Comparison of ENCODE assay signal across 7 mouse cellular contexts in the genomic region with DNA sequence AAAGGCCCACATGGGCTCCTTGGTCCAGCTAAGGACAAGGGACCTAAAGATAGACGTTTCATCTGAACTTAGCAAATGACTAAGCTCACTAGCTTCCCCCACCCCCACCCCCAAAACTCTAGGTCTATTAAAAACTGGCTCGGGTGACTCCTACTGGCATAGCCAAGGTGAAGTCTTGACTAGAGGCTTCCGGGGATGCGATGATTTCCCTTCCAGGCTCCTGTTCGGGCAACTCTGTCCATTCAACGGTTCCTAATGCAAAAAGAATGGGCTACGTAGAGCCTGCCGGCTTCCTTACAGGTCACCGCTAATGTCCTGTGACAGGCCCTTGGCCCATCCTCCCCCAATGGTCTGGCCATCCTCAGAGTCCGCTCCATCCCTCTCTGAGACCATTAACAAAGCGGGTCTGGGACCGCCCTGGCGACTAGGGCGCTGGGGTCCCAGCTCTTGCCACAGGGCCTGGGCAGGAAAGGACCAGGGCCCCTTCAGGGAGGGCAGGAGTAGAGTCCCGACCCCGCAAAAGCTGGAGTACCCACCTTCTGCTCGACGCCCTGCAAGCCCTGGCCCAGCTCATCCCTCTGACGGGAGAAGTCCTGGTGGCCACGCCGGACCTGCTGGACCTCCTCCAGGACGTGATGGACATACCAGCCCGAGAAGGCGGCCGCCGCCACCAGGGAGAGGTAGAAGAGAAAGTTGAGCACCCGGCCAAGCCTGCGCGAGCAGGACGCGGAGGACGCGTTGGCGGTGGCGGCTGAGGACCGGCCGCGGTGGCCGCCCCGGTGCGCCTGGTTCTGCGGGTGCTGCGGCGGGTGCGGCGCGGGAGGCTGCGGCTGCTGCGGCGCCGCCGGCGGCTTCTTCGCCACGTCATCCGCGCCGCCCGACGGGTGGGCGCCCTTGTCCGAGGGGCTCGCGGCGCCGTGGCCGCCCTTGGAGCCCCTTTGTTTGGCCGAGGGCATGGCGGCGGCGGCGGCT. TPM values are rescaled to one million over a fixed set of nuclear protein-coding genes. Genes with fewer than 3 reads are reported as not detected.
A peak's percentile ranks its signal among the peaks of the same experiment; 100 is the strongest.
DNase-seq lines count a peak whose midpoint lies in the region; ATAC-seq and TF ChIP-seq lines count a peak whose summit lies in the region.

No protein-coding gene starts in this region.

- H3K9me3 ChIP-seq in MEL (replicated peaks; ENCODE audit: insufficient read depth, low read length), result no peaks in the 10 kb centered on the region
- H3K9me3 ChIP-seq in heart, embryonic 16.5 days (replicated peaks; ENCODE audit: control insufficient read depth, low read length), result no peaks in the 10 kb centered on the region

- no peaks in the 10 kb centered on the region for H3K79me2 ChIP-seq in MEL (ENCODE audit: control insufficient read depth, insufficient read depth, low read length, poor library complexity)
- peaks cover 51% of the 10 kb centered on the region for H3K79me2 ChIP-seq in macrophage (ENCODE audit: inconsistent target)

- H3K36me3 ChIP-seq in MEL (ENCODE audit: control insufficient read depth in 1 of 2, insufficient read depth in 2 of 2, low read length in 2 of 2), result no peaks in the 10 kb centered on the region
- H3K36me3 ChIP-seq in heart, embryonic 16.5 days (ENCODE audit: control insufficient read depth, insufficient read depth), result peaks cover 10% of the 10 kb centered on the region
- no peaks in the 10 kb centered on the region for H3K36me3 ChIP-seq in macrophage (ENCODE audit: inconsistent target)

- TF ChIP-seq POLR2A in MEL (IDR thresholded peaks at IDR 0.05; ENCODE audit: control insufficient read depth in 1 of 2, insufficient read depth in 1 of 2, low read depth in 1 of 2, low read length in 2 of 2, poor library complexity in 1 of 2), result no peak

- H3K4me2 ChIP-seq in heart, embryonic 16.5 days (ENCODE audit: low read depth, low read length), result peak overlapping the region; percentile 78

- TF ChIP-seq EP300 in MEL (IDR thresholded peaks at IDR 0.05; ENCODE audit: low read depth in 1 of 2, low read length in 2 of 2), result no peak

- no peak for DNase-seq in MEL (ENCODE audit: low read depth, low spot score)
- peak; percentile 76 for DNase-seq in brain, adult 2 months (ENCODE audit: low read depth, low spot score)
- DNase-seq in fibroblast of lung, adult 2 months (ENCODE audit: low read depth), result peak; percentile 19
- peak; percentile 35 to 74 for DNase-seq in kidney, postnatal 36 days
- DNase-seq in right cerebral cortex, postnatal 4 days, result peak; percentile 64

- H3K4me1 ChIP-seq in MEL (ENCODE audit: control insufficient read depth in 1 of 2, insufficient read depth in 2 of 2, low read length in 2 of 2), result no peaks in the 10 kb centered on the region; a peak in 3 of 4 replicates
- peaks cover 48% of the 10 kb centered on the region for H3K4me1 ChIP-seq in heart, embryonic 16.5 days (ENCODE audit: control insufficient read depth, insufficient read depth, low read length)

- no peak for TF ChIP-seq RAD21 in MEL (IDR thresholded peaks at IDR 0.05; ENCODE audit: low read depth, low read length)

- H3K9ac ChIP-seq in MEL (ENCODE audit: control insufficient read depth, low read depth, low read length, poor library complexity, severe bottlenecking), result peak overlapping the region; percentile 50
- peak overlapping the region; percentile 95 for H3K9ac ChIP-seq in heart, embryonic 16.5 days (ENCODE audit: low read length)

- ATAC-seq in heart, embryonic 16.5 days (replicated peaks; ENCODE audit: extremely low read depth, insufficient read depth, low FRiP score), result peak; percentile 19

- H3K4me3 ChIP-seq in MEL (ENCODE audit: control insufficient read depth in 1 of 2, insufficient read depth in 1 of 2, low read depth in 2 of 2, low read length in 2 of 2) (peak overlapping the region in 1 of 2 experiments; percentile 53; a peak in 2 of 4 replicates), macrophage (ENCODE audit: inconsistent target) (peak overlapping the region; percentile 45)
- H3K4me3 ChIP-seq in heart, embryonic 16.5 days (ENCODE audit: low read length), result peak overlapping the region; percentile 79

- no peak for TF ChIP-seq CTCF in MEL (IDR thresholded peaks at IDR 0.05 in 2 of 3, conservative IDR thresholded peaks at IDR 0.05 in 1 of 3; ENCODE audit: control insufficient read depth in 1 of 3, insufficient read depth in 1 of 3, low read depth in 2 of 3, low read length in 3 of 3, poor library complexity in 1 of 3, severe bottlenecking in 1 of 3)

- H3K27ac ChIP-seq in MEL (ENCODE audit: control insufficient read depth, low read depth, low read length), result no peak overlapping the region
- peak overlapping the region; percentile 95 for H3K27ac ChIP-seq in heart, embryonic 16.5 days (ENCODE audit: low read length)
- peak overlapping the region; percentile 19 for H3K27ac ChIP-seq in macrophage

- peaks cover 0 to 8% of the 10 kb centered on the region in 2 experiments; a peak in 3 of 4 replicates for H3K27me3 ChIP-seq in MEL (ENCODE audit: control insufficient read depth in 1 of 2, insufficient read depth in 2 of 2, low read length in 2 of 2)
- no peaks in the 10 kb centered on the region for H3K27me3 ChIP-seq in heart, embryonic 16.5 days (ENCODE audit: control insufficient read depth, insufficient read depth, low read length)

- WGBS in heart, embryonic 16.5 days, result 1% methylated on average over 72 of the region's 72 CpGs
- 10% methylated on average over 60 of the region's 72 CpGs for WGBS in macrophage (ENCODE audit: missing documents)

TF ChIP-seq in MEL, 35 proteins besides CTCF, POLR2A, EP300 and RAD21:
- no peak for TF ChIP-seq MAFK (IDR thresholded peaks at IDR 0.05; ENCODE audit: borderline replicate concordance, low read depth, low read length)
- TF ChIP-seq ETS1 (IDR thresholded peaks at IDR 0.05; ENCODE audit: low read depth, low read length), result no peak
- no peak for TF ChIP-seq MXI1 (IDR thresholded peaks at IDR 0.05; ENCODE audit: low read depth, low read length)
- no peak for TF ChIP-seq E2F4 (IDR thresholded peaks at IDR 0.05; ENCODE audit: borderline replicate concordance, low read depth, low read length)
- no peak for TF ChIP-seq MYC (IDR thresholded peaks at IDR 0.05; ENCODE audit: low read depth, low read length)
- no peak for TF ChIP-seq SMC3 (IDR thresholded peaks at IDR 0.05; ENCODE audit: low read depth, low read length)
- TF ChIP-seq MYB (IDR thresholded peaks at IDR 0.05; ENCODE audit: low read depth, low read length), result no peak
- TF ChIP-seq RCOR1 (IDR thresholded peaks at IDR 0.05; ENCODE audit: low read depth, low read length), result no peak
- no peak for TF ChIP-seq KAT2A (conservative IDR thresholded peaks at IDR 0.05; ENCODE audit: low read depth, low read length)
- no peak for TF ChIP-seq MAX (IDR thresholded peaks at IDR 0.05; ENCODE audit: low read length)
- TF ChIP-seq ZC3H11A (IDR thresholded peaks at IDR 0.05; ENCODE audit: low read depth, low read length), result no peak

RNA-seq across cellular contexts. Expression of gene Ckap4, which starts 0.7 kb away (rescaled TPM):
- total RNA-seq in MEL (2012; rRNA removed), result 1.0 TPM in 2 replicates
- 1 to 10 TPM in 1 of 2 experiments, not detected in 1; 5.2 TPM for polyA plus RNA-seq in MEL (2012; ENCODE audit: insufficient read depth in 1 of 2, insufficient read length in 2 of 2, low read depth in 1 of 2, low replicate concordance in 2 of 2, missing spikeins in 1 of 2)
- 56.5 and 75.5 TPM in 2 replicates for polyA plus RNA-seq in heart, embryonic 16.5 days (2015; fragmentation: Nextera tagmentation; extraction: Ambion mirVana)
- 10 to 100 TPM in 1 of 26 experiments, 1 to 10 TPM in 13, under 1 TPM in 12; 0.22 to 26.1 (median 1.4) TPM for total RNA-seq in macrophage (2018; cell fraction: chromatin; rRNA removed)
- 10 to 100 TPM in 13 of 26 experiments, 1 to 10 TPM in 13; 1.8 to 21.2 (median 8.0) TPM for total RNA-seq in macrophage (2018; cell fraction: cytosol; rRNA removed)
- 10 to 100 TPM in 10 of 26 experiments, 1 to 10 TPM in 16; 2.7 to 50.8 (median 8.9) TPM for total RNA-seq in macrophage (2018; cell fraction: nucleus; rRNA removed)
- 8.3 to 45.1 TPM (median 15.0 TPM) in 3 replicates for polyA plus RNA-seq in macrophage (2018)

RNA-seq across cellular contexts. Expression of gene Tcp11l2, which starts 43.2 kb away (rescaled TPM):
- total RNA-seq in MEL (2012; rRNA removed), result 0.81 and 1.7 TPM in 2 replicates
- polyA plus RNA-seq in MEL (2012; ENCODE audit: insufficient read depth in 1 of 2, insufficient read length in 2 of 2, low read depth in 1 of 2, low replicate concordance in 2 of 2, missing spikeins in 1 of 2) (1 to 10 TPM in 1 of 2 experiments, not detected in 1; 4.3 TPM), macrophage (2018) (2.8 to 18.9 TPM (median 7.1 TPM) in 3 replicates)
- 35.1 and 39.5 TPM in 2 replicates for polyA plus RNA-seq in heart, embryonic 16.5 days (2015; fragmentation: Nextera tagmentation; extraction: Ambion mirVana)
- 10 to 100 TPM in 6 of 26 experiments, 1 to 10 TPM in 14, under 1 TPM in 4, not detected in 2; 0.63 to 29.6 (median 3.1) TPM for total RNA-seq in macrophage (2018; cell fraction: chromatin; rRNA removed)
- 10 to 100 TPM in 10 of 26 experiments, 1 to 10 TPM in 15, under 1 TPM in 1; 0.99 to 19.3 (median 4.9) TPM for total RNA-seq in macrophage (2018; cell fraction: cytosol; rRNA removed)
- total RNA-seq in macrophage (2018; cell fraction: nucleus; rRNA removed), result 10 to 100 TPM in 7 of 26 experiments, 1 to 10 TPM in 14, under 1 TPM in 5; 0.42 to 27.1 (median 2.6) TPM
